Mouse (Mus musculus): ENCODE measurements around the gene Sema6d. TPM values are rescaled to one million over a fixed set of nuclear protein-coding genes. Genes with fewer than 3 reads are reported as not detected.

Gene Sema6d
- total and polyA plus RNA-seq, 3 experiments, result 0.05 TPM; not detected in 2

DNA sequence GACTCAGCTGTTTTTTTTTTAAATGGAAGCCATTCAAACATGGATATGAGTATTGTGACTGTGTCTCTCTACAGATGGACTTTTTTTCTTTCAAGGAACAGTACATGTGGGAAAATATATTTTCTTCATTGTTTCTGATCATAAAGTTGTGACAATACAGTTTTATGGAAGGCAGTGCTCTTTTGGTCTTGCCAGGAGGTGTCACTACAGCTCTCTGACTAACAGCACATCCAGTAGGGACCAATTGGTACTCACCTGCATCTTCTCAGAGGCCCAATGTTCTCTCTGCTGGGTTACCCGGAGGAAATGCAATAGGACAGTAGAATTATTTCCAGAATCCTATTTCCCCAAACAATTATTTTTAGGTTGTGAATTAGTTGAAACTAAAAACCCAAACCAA, 9.9 kb downstream of the Sema6d start:
- ATAC-seq (ENCODE audit: extremely low read depth, insufficient number of reproducible peaks, low FRiP score, poor library complexity, severe bottlenecking) (no peak), DNase-seq (ENCODE audit: low spot score) (no peak)
- Histone ChIP-seq H3K4me1 (ENCODE audit: insufficient read depth, low read depth, low read length) (no peaks in the 10 kb centered on the region), H3K27me3 (ENCODE audit: insufficient read depth, low read length) (no peaks in the 10 kb centered on the region), H3K36me3 (replicated peaks) (no peaks in the 10 kb centered on the region), H3K4me3 (ENCODE audit: low read depth, low read length) (no peak overlapping the region), H3K9me3 (replicated peaks) (peaks cover 5% of the 10 kb centered on the region; the same call in 1 of the 2 replicates)
- TF ChIP-seq GATA1 (IDR thresholded peaks at IDR 0.05; ENCODE audit: borderline replicate concordance, low read length) (no peak), CTCF (IDR thresholded peaks at IDR 0.05; ENCODE audit: low read depth, low read length) (no peak), POLR2AphosphoS5 (IDR thresholded peaks at IDR 0.05; ENCODE audit: insufficient replicate concordance, low read depth, low read length) (no peak), TAL1 (conservative IDR thresholded peaks at IDR 0.05; ENCODE audit: low read depth, low read length) (no peak), GATA2 (IDR thresholded peaks at IDR 0.05; ENCODE audit: borderline replicate concordance, low read depth, low read length) (no peak)

DNA sequence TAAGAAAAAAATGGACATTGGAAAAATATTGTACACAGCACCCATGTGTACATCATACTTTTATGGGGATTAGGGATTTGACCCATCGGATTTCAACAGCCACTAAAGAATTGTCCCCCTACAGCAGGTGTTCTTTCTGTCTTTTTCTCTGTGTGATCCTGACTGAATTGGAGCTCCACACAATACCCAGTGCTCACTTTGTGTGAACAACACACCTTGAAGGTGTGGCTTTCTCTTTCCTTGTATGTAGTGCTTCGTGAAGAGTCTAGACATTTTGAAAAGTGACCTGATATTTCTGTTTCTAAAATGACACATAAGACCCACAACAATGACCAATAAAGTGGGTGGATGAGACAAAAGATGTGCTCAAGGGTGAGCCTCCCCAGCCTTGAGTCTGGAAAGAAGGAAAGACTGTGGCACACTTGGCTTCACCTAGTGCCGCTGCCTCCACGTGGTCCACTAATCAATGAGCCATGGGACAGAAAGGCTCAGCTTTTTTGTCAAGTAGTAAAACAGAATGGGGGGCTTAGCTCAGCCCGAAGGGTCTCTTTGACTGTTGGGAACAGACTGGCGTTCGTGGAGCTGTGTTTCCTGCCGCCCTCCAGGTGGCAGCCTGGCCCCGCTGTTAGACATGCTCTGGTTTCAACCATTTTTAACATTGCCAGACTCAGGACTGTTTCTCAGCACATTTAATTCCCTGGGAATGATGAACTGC, 10.9 kb downstream of the Sema6d start:
- no peak for ATAC-seq (ENCODE audit: extremely low read depth, insufficient number of reproducible peaks, low FRiP score, poor library complexity, severe bottlenecking)
- no peak for DNase-seq (ENCODE audit: low spot score)
- TF ChIP-seq GATA1 (IDR thresholded peaks at IDR 0.05; ENCODE audit: borderline replicate concordance, low read length), result no peak
- TF ChIP-seq GATA2 (IDR thresholded peaks at IDR 0.05; ENCODE audit: borderline replicate concordance, low read depth, low read length), result no peak
- TF ChIP-seq TAL1 (conservative IDR thresholded peaks at IDR 0.05; ENCODE audit: low read depth, low read length), result no peak
- TF ChIP-seq POLR2AphosphoS5 (IDR thresholded peaks at IDR 0.05; ENCODE audit: insufficient replicate concordance, low read depth, low read length), result no peak
- no peak for TF ChIP-seq CTCF (IDR thresholded peaks at IDR 0.05; ENCODE audit: low read depth, low read length)

DNA sequence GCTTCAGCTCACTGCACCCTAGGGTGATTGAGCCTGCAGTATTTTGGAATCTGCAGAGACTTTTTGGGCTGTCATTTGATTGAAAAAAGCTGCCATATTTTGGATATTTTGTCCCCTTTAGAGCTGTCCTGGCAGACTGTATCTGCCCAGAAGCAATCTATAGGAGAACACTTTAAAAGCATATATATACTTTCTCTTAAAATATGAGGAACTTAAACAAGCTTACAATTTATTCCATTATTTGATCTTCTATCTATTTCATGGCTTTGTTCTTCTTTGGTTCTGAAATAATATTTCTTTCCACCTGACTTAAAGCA, 11.4 kb downstream of the Sema6d start:
- peaks cover 5% of the 10 kb centered on the region; the same call in 1 of the 2 replicates for H3K9me3 ChIP-seq (replicated peaks)
- ATAC-seq (ENCODE audit: extremely low read depth, insufficient number of reproducible peaks, low FRiP score, poor library complexity, severe bottlenecking), result no peak
- no peak for TF ChIP-seq TAL1 (conservative IDR thresholded peaks at IDR 0.05; ENCODE audit: low read depth, low read length)
- no peak for TF ChIP-seq GATA1 (IDR thresholded peaks at IDR 0.05; ENCODE audit: borderline replicate concordance, low read length)
- no peak for TF ChIP-seq GATA2 (IDR thresholded peaks at IDR 0.05; ENCODE audit: borderline replicate concordance, low read depth, low read length)
- TF ChIP-seq POLR2AphosphoS5 (IDR thresholded peaks at IDR 0.05; ENCODE audit: insufficient replicate concordance, low read depth, low read length), result no peak
- TF ChIP-seq CTCF (IDR thresholded peaks at IDR 0.05; ENCODE audit: low read depth, low read length), result no peak
- H3K27me3 ChIP-seq (ENCODE audit: insufficient read depth, low read length), result no peaks in the 10 kb centered on the region
- DNase-seq (ENCODE audit: low spot score), result no peak
- H3K4me1 ChIP-seq (ENCODE audit: insufficient read depth, low read depth, low read length), result no peaks in the 10 kb centered on the region
- H3K4me3 ChIP-seq (ENCODE audit: low read depth, low read length), result no peak overlapping the region
- no peaks in the 10 kb centered on the region for H3K36me3 ChIP-seq (replicated peaks)

More for the DNA sequence above, 10.9 kb downstream of the Sema6d start:
- no peaks in the 10 kb centered on the region for H3K4me1 ChIP-seq (ENCODE audit: insufficient read depth, low read depth, low read length)
- peaks cover 5% of the 10 kb centered on the region; the same call in 1 of the 2 replicates for H3K9me3 ChIP-seq (replicated peaks)
- no peak overlapping the region for H3K4me3 ChIP-seq (ENCODE audit: low read depth, low read length)
- no peaks in the 10 kb centered on the region for H3K27me3 ChIP-seq (ENCODE audit: insufficient read depth, low read length)
- no peaks in the 10 kb centered on the region for H3K36me3 ChIP-seq (replicated peaks)

DNA sequence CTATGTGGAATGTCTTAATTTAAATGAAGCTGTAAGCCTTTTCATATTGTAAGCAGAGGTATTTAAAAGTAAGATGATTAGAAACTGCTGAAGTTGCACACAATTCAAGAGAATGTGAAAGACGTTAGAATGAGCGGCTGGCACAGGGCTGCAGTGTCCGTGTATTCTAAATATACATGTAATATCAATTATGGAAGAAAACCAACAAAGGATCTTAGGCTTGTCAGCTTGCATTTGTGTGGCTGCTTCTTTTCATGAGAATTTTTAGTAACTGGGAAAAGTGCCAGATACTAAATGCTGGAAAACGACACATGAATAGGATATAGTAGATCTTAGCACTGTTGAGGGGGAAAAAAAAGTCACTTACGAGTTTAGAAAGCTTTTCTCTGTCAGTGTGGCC, 11.8 kb downstream of the Sema6d start:
- ATAC-seq (ENCODE audit: extremely low read depth, insufficient number of reproducible peaks, low FRiP score, poor library complexity, severe bottlenecking), result no peak
- DNase-seq (ENCODE audit: low spot score), result no peak
- no peak for TF ChIP-seq CTCF (IDR thresholded peaks at IDR 0.05; ENCODE audit: low read depth, low read length)
- TF ChIP-seq GATA2 (IDR thresholded peaks at IDR 0.05; ENCODE audit: borderline replicate concordance, low read depth, low read length), result no peak
- TF ChIP-seq POLR2AphosphoS5 (IDR thresholded peaks at IDR 0.05; ENCODE audit: insufficient replicate concordance, low read depth, low read length), result no peak
- TF ChIP-seq GATA1 (IDR thresholded peaks at IDR 0.05; ENCODE audit: borderline replicate concordance, low read length), result no peak
- TF ChIP-seq TAL1 (conservative IDR thresholded peaks at IDR 0.05; ENCODE audit: low read depth, low read length), result no peak
- Histone ChIP-seq H3K4me3 (ENCODE audit: low read depth, low read length) (no peak overlapping the region), H3K4me1 (ENCODE audit: insufficient read depth, low read depth, low read length) (no peaks in the 10 kb centered on the region), H3K36me3 (replicated peaks) (no peaks in the 10 kb centered on the region), H3K9me3 (replicated peaks) (peaks cover 5% of the 10 kb centered on the region; the same call in 1 of the 2 replicates), H3K27me3 (ENCODE audit: insufficient read depth, low read length) (no peaks in the 10 kb centered on the region)

DNA sequence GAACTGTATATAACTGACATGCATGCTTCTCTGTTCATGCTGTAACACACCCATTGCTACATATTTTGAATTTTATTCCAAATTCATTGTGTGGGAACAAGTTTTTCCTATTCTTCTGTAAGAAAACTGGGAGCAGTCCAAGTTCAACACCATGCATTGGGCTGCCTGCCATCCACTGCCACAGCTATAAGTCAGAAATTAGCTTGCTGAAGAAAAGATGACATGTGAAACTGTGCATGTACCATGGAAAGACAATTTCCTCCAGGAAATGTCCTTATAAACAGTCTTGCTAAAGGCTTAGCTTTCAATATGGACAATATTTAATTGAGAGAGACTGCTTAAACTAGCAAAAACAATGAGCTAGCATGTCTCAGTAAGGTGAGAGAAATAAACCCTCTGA, 13.5 kb downstream of the Sema6d start:
- H3K27me3 ChIP-seq (ENCODE audit: insufficient read depth, low read length), result no peaks in the 10 kb centered on the region

DNA sequence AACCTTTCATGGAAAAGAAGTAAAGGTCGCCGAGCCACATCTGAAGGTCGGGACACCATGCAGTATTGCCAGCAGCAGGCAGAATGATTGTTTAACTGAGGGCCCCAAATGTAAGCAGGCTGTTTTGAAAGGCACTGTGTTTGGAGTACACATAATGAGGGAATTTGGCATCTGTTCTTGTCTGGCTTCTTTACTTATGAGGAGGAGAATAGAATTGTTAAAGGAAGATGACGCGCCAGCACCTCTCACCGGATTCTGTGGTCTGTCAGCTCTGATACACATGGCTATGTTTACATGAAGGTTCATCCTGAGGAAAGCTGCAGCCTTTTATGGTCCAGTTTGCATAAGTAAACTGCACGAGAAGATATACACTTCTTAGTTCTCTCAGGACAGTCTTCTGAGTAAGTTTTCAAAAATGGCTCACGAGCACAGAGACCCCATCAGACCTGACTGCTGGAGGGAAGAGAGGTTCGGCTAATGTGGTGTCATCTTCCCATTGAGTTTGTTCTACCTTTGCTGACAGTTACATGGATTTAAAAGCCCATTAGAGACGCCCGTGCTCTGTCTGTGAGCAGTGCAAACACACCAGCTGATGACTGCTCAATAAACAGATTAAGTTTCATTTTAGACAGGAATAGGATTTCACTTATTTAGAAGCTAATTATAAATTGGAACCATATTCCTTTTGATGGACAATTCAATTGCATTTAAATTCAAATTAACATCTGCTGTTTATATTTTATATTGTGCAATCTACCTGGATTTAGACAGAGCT, 28.9 kb downstream of the Sema6d start:
- DNase-seq (ENCODE audit: low spot score) (no peak), ATAC-seq (ENCODE audit: extremely low read depth, insufficient number of reproducible peaks, low FRiP score, poor library complexity, severe bottlenecking) (no peak)
- TF ChIP-seq GATA2 (IDR thresholded peaks at IDR 0.05; ENCODE audit: borderline replicate concordance, low read depth, low read length) (no peak), GATA1 (IDR thresholded peaks at IDR 0.05; ENCODE audit: borderline replicate concordance, low read length) (no peak), POLR2AphosphoS5 (IDR thresholded peaks at IDR 0.05; ENCODE audit: insufficient replicate concordance, low read depth, low read length) (no peak), TAL1 (conservative IDR thresholded peaks at IDR 0.05; ENCODE audit: low read depth, low read length) (no peak), CTCF (IDR thresholded peaks at IDR 0.05; ENCODE audit: low read depth, low read length) (no peak)
- Histone ChIP-seq H3K27me3 (ENCODE audit: insufficient read depth, low read length) (no peaks in the 10 kb centered on the region), H3K4me3 (ENCODE audit: low read depth, low read length) (no peak overlapping the region), H3K4me1 (ENCODE audit: insufficient read depth, low read depth, low read length) (no peaks in the 10 kb centered on the region), H3K9me3 (replicated peaks) (peaks cover 7% of the 10 kb centered on the region; the same call in 1 of the 2 replicates), H3K36me3 (replicated peaks) (no peaks in the 10 kb centered on the region)

More for the DNA sequence above, 13.5 kb downstream of the Sema6d start:
- TF ChIP-seq POLR2AphosphoS5 (IDR thresholded peaks at IDR 0.05; ENCODE audit: insufficient replicate concordance, low read depth, low read length) (no peak), CTCF (IDR thresholded peaks at IDR 0.05; ENCODE audit: low read depth, low read length) (no peak), TAL1 (conservative IDR thresholded peaks at IDR 0.05; ENCODE audit: low read depth, low read length) (no peak), GATA2 (IDR thresholded peaks at IDR 0.05; ENCODE audit: borderline replicate concordance, low read depth, low read length) (no peak), GATA1 (IDR thresholded peaks at IDR 0.05; ENCODE audit: borderline replicate concordance, low read length) (no peak)
- peaks cover 7% of the 10 kb centered on the region for H3K9me3 ChIP-seq (replicated peaks)
- no peak overlapping the region for H3K4me3 ChIP-seq (ENCODE audit: low read depth, low read length)
- ATAC-seq (ENCODE audit: extremely low read depth, insufficient number of reproducible peaks, low FRiP score, poor library complexity, severe bottlenecking) (no peak), DNase-seq (ENCODE audit: low spot score) (no peak)
- H3K4me1 ChIP-seq (ENCODE audit: insufficient read depth, low read depth, low read length), result no peaks in the 10 kb centered on the region
- no peaks in the 10 kb centered on the region for H3K36me3 ChIP-seq (replicated peaks)
